Mouse (Mus musculus) cerebellum, adult 2 months (tissue): ENCODE measurements around the gene Upf1.
A peak's percentile ranks its signal among the peaks of the same experiment; 100 is the strongest.

Source experiments
- CTCF ChIP-seq: fragments of 200-500 bp; IDR thresholded peaks from 2 replicates; pipeline ENCODE4 v1.5.1; 2011; ENCODE audit warnings: low read depth, mild to moderate bottlenecking, control low read depth, low read length, moderate library complexity, borderline replicate concordance; ENCODE audit not compliant: insufficient read depth
- POLR2A ChIP-seq: fragments of 200-500 bp; IDR thresholded peaks from 2 replicates; pipeline ENCODE4 v1.6.1; 2011; ENCODE audit warnings: low read length, control low read depth, borderline replicate concordance; ENCODE audit not compliant: insufficient read depth

GRCm38 (mm10) chr8:70383287-70383686 lies 30.2 kb upstream of the Upf1 start:
- TF ChIP-seq CTCF (peak; percentile 83), POLR2A (no peak)
